Mouse (Mus musculus) myocyte (in vitro differentiated cells): ENCODE results near the gene Brd2. TPM values are rescaled to one million over a fixed set of nuclear protein-coding genes. Genes with fewer than 3 reads are reported as not detected.

ENCODE experiments used
- H3K27me3 ChIP-seq: one replicate; pipeline ENCODE4 v1.6.1; 2011; ENCODE audit not compliant: control insufficient read depth, insufficient read depth, insufficient read length
- H3K36me3 ChIP-seq: one replicate; pipeline ENCODE4 v1.6.1; 2011; ENCODE audit not compliant: control insufficient read depth, insufficient read depth
- H3K4me2 ChIP-seq: one replicate; pipeline ENCODE4 v1.6.1; 2011; ENCODE audit warnings: low read depth, control low read depth
- H3K4me3 ChIP-seq: one replicate; pipeline ENCODE4 v1.5.1; 2011; ENCODE audit warnings: mild to moderate bottlenecking, control low read depth, moderate library complexity
- H3K79me2 ChIP-seq: one replicate; pipeline ENCODE4 v1.6.1; 2011; ENCODE audit not compliant: control insufficient read depth, insufficient read depth
- H3ac ChIP-seq: one replicate; pipeline ENCODE4 v1.6.1; 2011; ENCODE audit not compliant: control insufficient read depth, insufficient read length
- CEBPB ChIP-seq: IDR thresholded peaks from 2 replicates; pipeline ENCODE4 v1.6.1; 2011; ENCODE audit warnings: mild to moderate bottlenecking, moderate library complexity; ENCODE audit not compliant: poor library complexity, insufficient read depth, severe bottlenecking
- E2F4 ChIP-seq: IDR thresholded peaks from one replicate; pipeline ENCODE4 v1.6.1; 2011; ENCODE audit warnings: mild to moderate bottlenecking, control low read depth, moderate library complexity; ENCODE audit not compliant: insufficient read depth
- MAX ChIP-seq: IDR thresholded peaks from one replicate; pipeline ENCODE4 v1.6.1; 2011; ENCODE audit warnings: low read depth, mild to moderate bottlenecking, control low read depth
- MYOD1 ChIP-seq, 3 experiments: IDR thresholded peaks; one replicate each; pipeline ENCODE4 v1.6.1; 2011; ENCODE audit warnings: control low read depth in 2 of 3, low read depth in 2 of 3, mild to moderate bottlenecking in 2 of 3, moderate library complexity in 1 of 3; ENCODE audit not compliant: insufficient read length in 2 of 3, control insufficient read depth in 1 of 3
- MYOG ChIP-seq, 3 experiments: IDR thresholded peaks; one replicate each; pipeline ENCODE4 v1.6.1; 2011; ENCODE audit warnings: control low read depth in 2 of 3, low read depth in 2 of 3, mild to moderate bottlenecking in 2 of 3; ENCODE audit not compliant: insufficient read length in 2 of 3, control insufficient read depth in 1 of 3, insufficient read depth in 1 of 3
- POLR2A ChIP-seq: IDR thresholded peaks from one replicate; pipeline ENCODE4 v1.6.1; 2011; ENCODE audit warnings: low read depth, mild to moderate bottlenecking, control low read depth, moderate library complexity; ENCODE audit not compliant: insufficient read length
- POLR2AphosphoS2 ChIP-seq: IDR thresholded peaks from one replicate; pipeline ENCODE4 v1.6.1; 2011; ENCODE audit warnings: low read depth, control low read depth; ENCODE audit not compliant: insufficient read length
- REST ChIP-seq: IDR thresholded peaks from one replicate; pipeline ENCODE4 v1.6.1; 2011; ENCODE audit warnings: mild to moderate bottlenecking, control low read depth, moderate library complexity; ENCODE audit not compliant: insufficient read depth, insufficient read length
- SRF ChIP-seq: IDR thresholded peaks from one replicate; pipeline ENCODE4 v1.6.1; 2011; ENCODE audit warnings: low read depth; ENCODE audit not compliant: control insufficient read depth, insufficient read length
- TCF12 ChIP-seq: IDR thresholded peaks from one replicate; pipeline ENCODE4 v1.6.1; 2011; ENCODE audit warnings: mild to moderate bottlenecking, control low read depth; ENCODE audit not compliant: poor library complexity, insufficient read depth, severe bottlenecking
- TCF3 ChIP-seq: IDR thresholded peaks from one replicate; pipeline ENCODE4 v1.6.1; 2011; ENCODE audit warnings: low read depth, control low read depth; ENCODE audit not compliant: insufficient read length
- USF1 ChIP-seq: IDR thresholded peaks from one replicate; pipeline ENCODE4 v1.6.1; 2011; ENCODE audit warnings: low read depth, mild to moderate bottlenecking, control low read depth, moderate library complexity
- polyA plus RNA-seq: library from polyadenylated mRNA; unstranded; fragments of >200 nt; fragmentation: generic; extraction: Trizol; gene quantifications from one replicate; pipeline ENCODE4 v1.2.1, GENCODE M21; 2012; ENCODE audit warnings: missing spikeins

The Brd2 gene
- polyA plus RNA-seq, 1 experiment = 90.1 TPM

DNA sequence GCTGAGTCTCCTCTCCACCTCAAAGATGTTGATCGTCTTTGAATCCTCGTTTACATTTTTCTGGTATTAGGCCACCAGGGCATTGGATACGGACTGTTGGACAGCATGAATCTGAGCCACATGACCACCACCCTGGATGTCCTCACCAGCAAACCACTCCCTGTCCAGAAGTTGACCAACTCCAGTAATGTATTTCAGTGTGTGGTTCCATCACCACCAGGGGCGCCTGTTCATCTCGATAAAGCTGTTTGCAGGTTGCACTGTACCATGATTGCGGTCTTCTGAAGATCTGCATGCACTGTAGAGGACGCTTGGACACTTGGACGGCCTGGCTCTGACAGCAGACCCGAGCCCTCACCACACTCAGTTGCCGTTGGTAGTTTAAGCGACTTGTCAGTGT, 10.9 kb upstream of the Brd2 start:
- H3K4me3 ChIP-seq = no peak overlapping the region
- H3K36me3 ChIP-seq = no peaks in the 10 kb centered on the region
- no peak overlapping the region for H3ac ChIP-seq
- H3K4me2 ChIP-seq = no peak overlapping the region
- no peaks in the 10 kb centered on the region for H3K79me2 ChIP-seq
- H3K27me3 ChIP-seq = peaks cover 9% of the 10 kb centered on the region
- TF ChIP-seq MAX = no peak
- TF ChIP-seq MYOD1 (IDR thresholded peaks at IDR 0.05; ENCODE audit: control insufficient read depth in 1 of 3, insufficient read length in 2 of 3, low read depth in 2 of 3) = no peak
- no peak for TF ChIP-seq TCF12
- TF ChIP-seq POLR2AphosphoS2 = peak; percentile 16
- TF ChIP-seq POLR2A = no peak
- TF ChIP-seq USF1 = no peak

DNA sequence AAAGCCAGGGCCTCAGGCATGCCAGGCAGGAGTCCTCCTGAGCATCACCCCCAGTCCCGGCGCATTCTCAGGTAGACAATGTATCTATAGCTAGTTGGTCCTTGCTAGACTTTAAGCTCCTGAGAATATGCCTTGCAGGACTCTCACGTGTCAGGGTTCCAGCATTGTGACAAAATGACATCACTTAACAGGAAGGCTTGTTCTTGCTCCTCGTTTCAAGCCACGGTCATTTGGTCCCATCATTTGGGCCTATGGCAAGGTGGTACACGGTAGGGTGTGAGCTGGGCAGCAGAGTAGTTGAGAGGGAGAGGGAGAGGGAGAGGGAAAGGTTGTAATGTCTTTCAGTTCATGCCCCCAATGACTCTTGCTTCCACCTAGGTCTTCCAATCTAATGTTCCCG, 9.5 kb upstream of the Brd2 start:
- no peak overlapping the region for H3K4me3 ChIP-seq
- no peaks in the 10 kb centered on the region for H3K79me2 ChIP-seq
- no peaks in the 10 kb centered on the region for H3K27me3 ChIP-seq
- TF ChIP-seq REST (no peak), TCF3 (no peak), TCF12 (no peak), SRF (no peak), MAX (no peak), USF1 (no peak), POLR2A (no peak), MYOG (IDR thresholded peaks at IDR 0.05; ENCODE audit: control insufficient read depth in 1 of 3, insufficient read depth in 1 of 3, insufficient read length in 2 of 3, low read depth in 2 of 3) (no peak)
- H3ac ChIP-seq = no peak overlapping the region
- no peaks in the 10 kb centered on the region for H3K36me3 ChIP-seq
- H3K4me2 ChIP-seq = no peak overlapping the region

DNA sequence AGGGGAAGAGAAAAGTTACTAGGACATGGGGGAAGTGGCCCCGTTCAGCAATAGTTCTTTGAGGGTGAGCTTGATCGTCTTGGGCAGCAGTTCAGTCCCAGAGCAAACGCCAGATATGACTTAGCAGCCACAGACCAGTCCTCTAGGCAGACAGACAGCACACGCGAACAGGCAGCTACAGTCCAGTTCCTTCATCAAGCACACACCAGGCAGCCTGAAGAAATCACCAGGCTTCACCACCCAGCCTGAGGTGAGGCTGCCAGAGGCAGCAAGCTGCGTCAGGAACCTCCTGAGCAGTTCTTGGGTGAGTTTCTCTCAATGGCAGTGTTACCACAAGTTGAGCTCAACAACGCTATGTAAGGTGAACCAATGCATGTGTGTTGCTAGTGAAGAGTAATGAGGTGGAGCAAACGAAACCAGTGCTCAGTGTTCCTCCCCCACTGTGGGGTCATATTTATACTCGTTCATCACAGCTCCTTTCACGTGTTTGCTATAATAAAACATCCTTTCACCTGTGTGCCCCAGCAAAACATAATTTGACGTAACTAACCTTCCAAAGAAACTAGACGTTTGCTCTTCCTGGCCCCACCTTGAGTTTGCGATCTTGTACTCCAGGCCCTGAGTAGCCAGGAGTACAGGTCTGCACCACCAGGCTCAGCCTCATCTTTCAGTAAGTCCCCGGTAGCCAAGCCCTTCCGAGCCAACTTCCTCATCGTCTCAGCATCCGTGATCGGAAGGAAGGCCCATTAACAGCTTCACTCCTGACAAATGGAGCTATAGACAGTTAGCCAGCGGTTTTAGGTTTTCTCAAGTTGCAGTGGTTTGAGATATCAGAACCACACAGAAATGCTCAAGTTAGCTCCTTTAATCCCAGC, 7.9 kb upstream of the Brd2 start:
- TF ChIP-seq SRF (no peak), POLR2AphosphoS2 (peak; percentile 78), MYOD1 (IDR thresholded peaks at IDR 0.05; ENCODE audit: control insufficient read depth in 1 of 3, insufficient read length in 2 of 3, low read depth in 2 of 3) (no peak)
- no peak overlapping the region for H3ac ChIP-seq

DNA sequence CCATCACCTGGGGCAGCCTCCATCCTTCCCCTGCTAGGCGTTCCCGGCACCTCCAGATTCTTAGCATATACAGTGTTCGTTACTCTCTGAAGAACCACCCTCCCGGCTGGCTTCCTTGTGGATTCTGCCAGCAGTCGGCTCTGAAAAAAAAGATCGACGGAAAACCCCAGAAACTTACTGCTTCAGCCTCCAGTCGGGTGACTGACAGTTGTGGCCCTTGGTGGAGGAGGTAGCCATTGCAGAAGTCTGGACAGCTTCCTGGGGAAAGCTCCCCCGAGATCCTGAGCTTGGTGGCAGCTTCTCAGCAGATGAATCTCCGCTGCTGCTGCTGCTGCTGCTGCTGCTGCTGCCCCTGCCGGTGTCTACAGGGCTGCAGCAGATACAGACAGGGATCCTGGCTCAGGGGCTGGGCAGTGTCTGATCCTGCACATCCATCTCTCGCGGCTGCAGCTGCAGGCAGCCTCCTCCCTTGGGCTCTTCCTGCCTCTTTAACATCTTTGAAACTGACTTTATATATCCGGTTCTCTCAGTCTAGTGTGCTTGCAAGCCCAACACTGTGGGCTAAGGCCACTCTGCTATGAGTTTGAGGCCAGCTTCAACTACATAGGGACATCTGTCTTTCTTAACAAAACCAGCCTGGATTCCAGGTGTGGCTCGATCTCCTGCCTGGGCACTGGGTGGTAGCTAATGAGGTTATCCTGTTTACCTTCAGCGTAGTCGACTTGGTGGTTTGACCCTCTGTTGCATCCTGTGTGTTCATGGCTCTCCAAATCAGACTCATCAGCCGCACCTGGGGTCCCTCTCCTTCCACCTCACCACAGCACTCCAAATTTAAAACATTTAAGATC, 6.7 kb upstream of the Brd2 start:
- H3K4me3 ChIP-seq = no peak overlapping the region
- TF ChIP-seq POLR2AphosphoS2 = peak; percentile 83
- no peak for TF ChIP-seq REST
- no peak for TF ChIP-seq MYOG (IDR thresholded peaks at IDR 0.05; ENCODE audit: control insufficient read depth in 1 of 3, insufficient read depth in 1 of 3, insufficient read length in 2 of 3, low read depth in 2 of 3)
- no peak for TF ChIP-seq CEBPB
- no peak for TF ChIP-seq TCF12
- TF ChIP-seq MAX = no peak

More for the DNA sequence above, 7.9 kb upstream of the Brd2 start:
- no peaks in the 10 kb centered on the region for H3K36me3 ChIP-seq
- H3K27me3 ChIP-seq = no peaks in the 10 kb centered on the region
- no peak overlapping the region for H3K4me2 ChIP-seq
- no peak overlapping the region for H3K4me3 ChIP-seq
- peaks cover 12% of the 10 kb centered on the region for H3K79me2 ChIP-seq

DNA sequence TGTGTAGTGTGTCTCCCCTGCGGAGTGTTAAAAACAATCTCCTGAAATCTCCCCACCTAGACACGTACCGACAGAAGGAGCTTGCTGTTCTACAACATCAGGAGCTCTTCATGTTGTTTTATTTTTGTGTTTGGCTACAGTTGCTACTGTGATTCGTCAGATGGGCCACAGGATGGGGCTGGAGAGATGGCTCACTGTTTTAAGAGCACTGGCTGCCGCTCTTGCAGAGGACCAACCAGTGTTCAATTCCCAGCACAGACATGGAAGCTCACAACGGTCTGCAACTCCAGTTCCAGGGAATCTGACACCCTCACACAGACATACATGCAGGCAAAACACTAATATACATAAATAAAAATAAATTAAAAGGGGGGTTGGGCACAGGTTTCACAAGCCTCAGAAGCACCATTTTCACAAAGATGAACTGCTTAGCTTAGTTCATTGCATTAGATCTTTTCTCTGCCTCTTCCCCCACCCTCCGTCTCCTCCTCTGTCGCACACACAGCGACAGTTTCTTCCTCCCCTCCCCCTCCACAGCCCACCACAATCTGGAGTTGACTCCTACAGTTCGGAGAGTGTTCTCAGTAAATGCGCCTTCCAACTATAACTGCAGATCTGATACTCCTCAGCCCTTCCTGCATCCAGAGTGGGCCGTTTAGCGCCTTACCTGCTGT, 6.0 kb upstream of the Brd2 start:
- no peaks in the 10 kb centered on the region for H3K36me3 ChIP-seq
- H3K4me2 ChIP-seq = no peak overlapping the region
- H3ac ChIP-seq = no peak overlapping the region
- peaks cover 29% of the 10 kb centered on the region for H3K79me2 ChIP-seq
- H3K27me3 ChIP-seq = no peaks in the 10 kb centered on the region
- TF ChIP-seq MYOG (IDR thresholded peaks at IDR 0.05; ENCODE audit: control insufficient read depth in 1 of 3, insufficient read depth in 1 of 3, insufficient read length in 2 of 3, low read depth in 2 of 3) (no peak), E2F4 (no peak), POLR2AphosphoS2 (no peak)
- no peak overlapping the region for H3K4me3 ChIP-seq

More for the DNA sequence above, 6.7 kb upstream of the Brd2 start:
- Histone ChIP-seq H3K4me2 (no peak overlapping the region), H3K27me3 (no peaks in the 10 kb centered on the region), H3K79me2 (peaks cover 21% of the 10 kb centered on the region), H3ac (no peak overlapping the region), H3K36me3 (no peaks in the 10 kb centered on the region)
